Mouse (Mus musculus): ENCODE measurements around the gene R3hdm1. TPM values are rescaled to one million over a fixed set of nuclear protein-coding genes. Genes with fewer than 3 reads are reported as not detected.
A peak's percentile ranks its signal among the peaks of the same experiment; 100 is the strongest.

Gene R3hdm1
- polyA plus RNA-seq, 1 experiment from 2014 or later: 96.7 TPM

GRCm38 (mm10) chr1:128166956-128167355, 63.9 kb downstream of the R3hdm1 start:
- Histone ChIP-seq H3K36me3 (no peaks in the 10 kb centered on the region), H3K27me3 (no peaks in the 10 kb centered on the region), H3K27ac (no peak overlapping the region), H3K9ac (no peak overlapping the region), H3K4me2 (no peak overlapping the region), H3K4me1 (replicated peaks) (no peaks in the 10 kb centered on the region), H3K9me3 (no peaks in the 10 kb centered on the region), H3K4me3 (no peak overlapping the region)
- no peak for ATAC-seq (ENCODE audit: low FRiP score)
- 93% methylated on average over 1 of the region's 1 CpGs for WGBS

- Histone ChIP-seq H3K36me3 (peaks cover 3% of the 10 kb centered on the region), H3K4me2 (no peak overlapping the region), H3K4me1 (replicated peaks) (no peaks in the 10 kb centered on the region), H3K9me3 (no peaks in the 10 kb centered on the region), H3K27me3 (no peaks in the 10 kb centered on the region), H3K27ac (no peak overlapping the region), H3K9ac (no peak overlapping the region), H3K4me3 (no peak overlapping the region)
- no peak for ATAC-seq (ENCODE audit: low FRiP score)
These were observed 67.0 kb downstream of the R3hdm1 start for GRCm38 (mm10) chr1:128170104-128170503.

- Histone ChIP-seq H3K9me3 (no peaks in the 10 kb centered on the region), H3K4me2 (no peak overlapping the region), H3K27me3 (no peaks in the 10 kb centered on the region), H3K4me1 (replicated peaks) (no peaks in the 10 kb centered on the region), H3K27ac (no peak overlapping the region), H3K36me3 (peaks cover 55% of the 10 kb centered on the region), H3K4me3 (no peak overlapping the region), H3K9ac (no peak overlapping the region)
- 68% methylated on average over 2 of the region's 2 CpGs for WGBS
- ATAC-seq (ENCODE audit: low FRiP score): no peak
These were observed 88.3 kb downstream of the R3hdm1 start for GRCm38 (mm10) chr1:128191426-128191825.

GRCm38 (mm10) chr1:128192369-128192768, 89.3 kb downstream of the R3hdm1 start:
- H3K27me3 ChIP-seq: no peaks in the 10 kb centered on the region
- H3K4me2 ChIP-seq: no peak overlapping the region
- no peak overlapping the region for H3K4me3 ChIP-seq
- peaks cover 52% of the 10 kb centered on the region for H3K36me3 ChIP-seq
- H3K9me3 ChIP-seq: no peaks in the 10 kb centered on the region
- no peak for ATAC-seq (ENCODE audit: low FRiP score)
- WGBS: 82% methylated on average over 7 of the region's 7 CpGs
- no peak overlapping the region for H3K9ac ChIP-seq
- no peaks in the 10 kb centered on the region for H3K4me1 ChIP-seq (replicated peaks)
- no peak overlapping the region for H3K27ac ChIP-seq

GRCm38 (mm10) chr1:128194011-128194410, 90.9 kb downstream of the R3hdm1 start:
- Histone ChIP-seq H3K9me3 (no peaks in the 10 kb centered on the region), H3K36me3 (peaks cover 51% of the 10 kb centered on the region), H3K4me2 (no peak overlapping the region), H3K9ac (no peak overlapping the region), H3K4me3 (no peak overlapping the region), H3K4me1 (replicated peaks) (no peaks in the 10 kb centered on the region), H3K27me3 (no peaks in the 10 kb centered on the region), H3K27ac (no peak overlapping the region)
- WGBS: 94% methylated on average over 2 of the region's 2 CpGs
- ATAC-seq (ENCODE audit: low FRiP score): no peak

GRCm38 (mm10) chr1:128197353-128197752, 94.3 kb downstream of the R3hdm1 start:
- Histone ChIP-seq H3K9me3 (no peaks in the 10 kb centered on the region), H3K4me3 (no peak overlapping the region), H3K4me1 (replicated peaks) (no peaks in the 10 kb centered on the region), H3K9ac (no peak overlapping the region), H3K4me2 (no peak overlapping the region), H3K27ac (no peak overlapping the region), H3K27me3 (no peaks in the 10 kb centered on the region), H3K36me3 (peaks cover 50% of the 10 kb centered on the region)
- WGBS: 94% methylated on average over 1 of the region's 1 CpGs
- no peak for ATAC-seq (ENCODE audit: low FRiP score)

GRCm38 (mm10) chr1:128213261-128213660, 110.2 kb downstream of the R3hdm1 start:
- no peak overlapping the region for H3K4me2 ChIP-seq
- H3K27ac ChIP-seq: no peak overlapping the region
- ATAC-seq (ENCODE audit: low FRiP score): no peak
- WGBS: 83% methylated on average over 5 of the region's 5 CpGs
- no peaks in the 10 kb centered on the region for H3K4me1 ChIP-seq (replicated peaks)
- H3K27me3 ChIP-seq: no peaks in the 10 kb centered on the region
- H3K4me3 ChIP-seq: no peak overlapping the region
- H3K36me3 ChIP-seq: peaks cover 48% of the 10 kb centered on the region
- H3K9ac ChIP-seq: no peak overlapping the region
- no peaks in the 10 kb centered on the region for H3K9me3 ChIP-seq

GRCm38 (mm10) chr1:128221886-128222285, 118.8 kb downstream of the R3hdm1 start:
- peaks cover 51% of the 10 kb centered on the region for H3K36me3 ChIP-seq
- ATAC-seq (ENCODE audit: low FRiP score): no peak

GRCm38 (mm10) chr1:128223304-128223703, 120.2 kb downstream of the R3hdm1 start:
- no peak overlapping the region for H3K4me3 ChIP-seq
- no peak overlapping the region for H3K27ac ChIP-seq
- no peaks in the 10 kb centered on the region for H3K4me1 ChIP-seq (replicated peaks)
- no peak overlapping the region for H3K4me2 ChIP-seq
- no peaks in the 10 kb centered on the region for H3K9me3 ChIP-seq
- H3K36me3 ChIP-seq: peaks cover 49% of the 10 kb centered on the region
- WGBS: 75% methylated on average over 1 of the region's 1 CpGs
- H3K27me3 ChIP-seq: no peaks in the 10 kb centered on the region
- ATAC-seq (ENCODE audit: low FRiP score): no peak
- H3K9ac ChIP-seq: no peak overlapping the region

More at GRCm38 (mm10) chr1:128221886-128222285, 118.8 kb downstream of the R3hdm1 start:
- Histone ChIP-seq H3K9me3 (no peaks in the 10 kb centered on the region), H3K27me3 (no peaks in the 10 kb centered on the region), H3K4me3 (no peak overlapping the region), H3K27ac (no peak overlapping the region), H3K4me1 (replicated peaks) (no peaks in the 10 kb centered on the region), H3K4me2 (no peak overlapping the region), H3K9ac (no peak overlapping the region)
- WGBS: 96% methylated on average over 2 of the region's 2 CpGs

- Histone ChIP-seq H3K36me3 (peaks cover 69% of the 10 kb centered on the region), H3K4me3 (no peak overlapping the region), H3K9me3 (no peaks in the 10 kb centered on the region), H3K4me2 (no peak overlapping the region), H3K9ac (no peak overlapping the region), H3K27me3 (no peaks in the 10 kb centered on the region), H3K4me1 (replicated peaks) (no peaks in the 10 kb centered on the region), H3K27ac (no peak overlapping the region)
- ATAC-seq (ENCODE audit: low FRiP score): no peak
- 96% methylated on average over 4 of the region's 4 CpGs for WGBS
These were observed 132.1 kb downstream of the R3hdm1 start for GRCm38 (mm10) chr1:128235181-128235580.

GRCm38 (mm10) chr1:128243627-128243995, 140.5 kb downstream of the R3hdm1 start, which contains the start of gene Ubxn4:
Gene Ubxn4 (plus strand): TSS chr1:128243964.
- peak; percentile 37 for ATAC-seq (ENCODE audit: low FRiP score)
- no peaks in the 10 kb centered on the region for H3K9me3 ChIP-seq
- no peaks in the 10 kb centered on the region for H3K27me3 ChIP-seq
- peak within 1 kb of the TSS; percentile 91 for H3K4me2 ChIP-seq
- H3K4me3 ChIP-seq: peak within 1 kb of the TSS; percentile 73
- H3K36me3 ChIP-seq: peaks cover 4% of the 10 kb centered on the region; the same call in 1 of the 2 replicates
- peak within 1 kb of the TSS; percentile 88 for H3K9ac ChIP-seq
- H3K27ac ChIP-seq: peak within 1 kb of the TSS; percentile 92
- peaks cover 17% of the 10 kb centered on the region for H3K4me1 ChIP-seq (replicated peaks)
- WGBS: 9% methylated on average over 10 of the region's 10 CpGs

GRCm38 (mm10) chr1:128243996-128244726, 141.1 kb downstream of the R3hdm1 start:
- Histone ChIP-seq H3K4me2 (peak overlapping the region; percentile 91), H3K4me3 (peak overlapping the region; percentile 73), H3K9me3 (no peaks in the 10 kb centered on the region), H3K36me3 (peaks cover 2% of the 10 kb centered on the region; the same call in 1 of the 2 replicates), H3K27ac (peak overlapping the region; percentile 92), H3K4me1 (replicated peaks) (peaks cover 17% of the 10 kb centered on the region), H3K27me3 (no peaks in the 10 kb centered on the region), H3K9ac (peak overlapping the region; percentile 88)
- peak; percentile 96 for ATAC-seq (ENCODE audit: low FRiP score)
- under 1% methylated on average over 71 of the region's 71 CpGs for WGBS

GRCm38 (mm10) chr1:128244727-128245355, 141.7 kb downstream of the R3hdm1 start:
- Histone ChIP-seq H3K36me3 (no peaks in the 10 kb centered on the region), H3K4me1 (replicated peaks) (peaks cover 17% of the 10 kb centered on the region), H3K4me2 (peak overlapping the region; percentile 91), H3K27ac (peak overlapping the region; percentile 92), H3K9me3 (no peaks in the 10 kb centered on the region), H3K27me3 (no peaks in the 10 kb centered on the region), H3K4me3 (peak overlapping the region; percentile 73), H3K9ac (peak overlapping the region; percentile 88)
- 1% methylated on average over 19 of the region's 19 CpGs for WGBS
- ATAC-seq (ENCODE audit: low FRiP score): peak; percentile 60

Measured in hindbrain, embryonic 13.5 days (tissue).